Mouse (Mus musculus) lung, embryonic 14.5 days (tissue): Measurements from ENCODE around the gene Ugt1a9. TPM values are rescaled to one million over a fixed set of nuclear protein-coding genes. Genes with fewer than 3 reads are reported as not detected.

Source experiments
- ATAC-seq: fragments of 200-750 bp; cut with Nextera tagmentation; 2 replicates; pipeline ENCODE4 v1.8.0; 2017; ENCODE audit warnings: mild to moderate bottlenecking, moderate TSS enrichment, moderate library complexity; ENCODE audit not compliant: insufficient read depth
- DNase-seq: peaks from one replicate; pipeline ENCODE4 v3.0.0-alpha.2; 2015
- H3K27ac ChIP-seq: fragments of 300-500 bp; sonication (generic); 2 replicates; pipeline ENCODE4 v1.5.1; 2014; ENCODE audit warnings: low read depth, mild to moderate bottlenecking, moderate library complexity
- H3K27me3 ChIP-seq: fragments of 300-500 bp; sonication (generic); 2 replicates; pipeline ENCODE4 v1.6.1; 2014; ENCODE audit warnings: low read length, control low read depth; ENCODE audit not compliant: insufficient read depth
- H3K36me3 ChIP-seq: fragments of 300-500 bp; sonication (generic); 2 replicates; pipeline ENCODE4 v1.6.1; 2014; ENCODE audit warnings: control low read depth; ENCODE audit not compliant: insufficient read depth
- H3K4me1 ChIP-seq: fragments of 300-500 bp; sonication (generic); 2 replicates; pipeline ENCODE4 v1.6.1; 2014; ENCODE audit warnings: antibody characterized with exemption, control low read depth; ENCODE audit not compliant: insufficient read depth
- H3K4me2 ChIP-seq: fragments of 300-500 bp; sonication (generic); 2 replicates; pipeline ENCODE4 v1.6.1; 2014; ENCODE audit warnings: mild to moderate bottlenecking
- H3K4me3 ChIP-seq: fragments of 300-500 bp; sonication (generic); 2 replicates; pipeline ENCODE4 v1.5.1; 2014; ENCODE audit warnings: low read depth, low read length
- H3K9ac ChIP-seq: fragments of 300-500 bp; sonication (generic); 2 replicates; pipeline ENCODE4 v1.6.1; 2014
- H3K9me3 ChIP-seq: fragments of 300-500 bp; sonication (generic); 2 replicates; pipeline ENCODE4 v1.6.1; 2016; ENCODE audit warnings: low read depth, low read length, control low read depth
- CTCF ChIP-seq: IDR thresholded peaks from 2 replicates; pipeline ENCODE4 v1.5.1; 2016; ENCODE audit warnings: antibody characterized with exemption, low read depth
- WGBS: fragments of 180-500 bp; shearing (Covaris S2); extraction: QIAGEN DNeasy Blood & Tissue Kit; methylation state at CpG from one replicate; pipeline ENCODE4 v1.1.7; 2014; 5-methylcytosine and 5-hydroxymethylcytosine counted together
- polyA plus RNA-seq: library from polyadenylated mRNA; unstranded; fragments of >200 nt; fragmentation: Nextera tagmentation; extraction: Ambion mirVana; gene quantifications from 2 replicates; pipeline ENCODE4 v1.2.1, GENCODE M21; 2014

Gene Ugt1a9
- polyA plus RNA-seq, 1 experiment from 2014 or later: not detected

GRCm38 (mm10) chr1:88199996-88200395 is 129.4 kb downstream of the Ugt1a9 start:
- Histone ChIP-seq H3K9ac (no peak overlapping the region), H3K36me3 (no peaks in the 10 kb centered on the region), H3K27ac (no peak overlapping the region), H3K27me3 (no peaks in the 10 kb centered on the region), H3K9me3 (peaks cover 9% of the 10 kb centered on the region; the same call in 1 of the 2 replicates), H3K4me2 (no peak overlapping the region), H3K4me1 (no peaks in the 10 kb centered on the region), H3K4me3 (no peak overlapping the region)
- WGBS: 67% methylated on average over 2 of the region's 2 CpGs
- ATAC-seq: no peak
- no peak for DNase-seq
- TF ChIP-seq CTCF: no peak

DNA sequence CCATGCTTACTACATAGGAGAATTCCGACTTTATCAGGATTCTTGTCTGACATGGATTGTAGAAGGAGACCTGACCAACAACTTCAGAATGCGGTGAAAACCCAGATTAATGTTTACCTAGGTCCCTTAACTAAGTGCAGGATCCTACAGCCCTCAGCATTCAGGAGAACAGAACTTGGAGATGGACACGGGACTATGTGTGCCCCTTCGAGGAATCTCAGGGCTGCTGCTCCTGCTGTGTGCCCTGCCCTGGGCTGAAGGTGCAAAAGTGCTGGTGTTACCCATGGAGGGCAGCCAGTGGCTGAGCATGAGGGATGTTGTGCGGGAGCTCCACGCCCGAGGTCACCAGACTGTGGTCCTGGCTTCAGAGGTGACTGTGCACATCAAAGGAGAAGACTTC is 129.9 kb downstream of the Ugt1a9 start, which contains the start of gene Ugt1a2:
TSS of gene Ugt1a2 (plus strand) at position 146 of the 400 bp plus-strand sequence.
- Histone ChIP-seq H3K27me3 (no peaks in the 10 kb centered on the region), H3K9me3 (peaks cover 9% of the 10 kb centered on the region; the same call in 1 of the 2 replicates), H3K36me3 (no peaks in the 10 kb centered on the region), H3K4me2 (no peak within 1 kb of the TSS), H3K4me1 (no peaks in the 10 kb centered on the region), H3K27ac (no peak within 1 kb of the TSS), H3K9ac (no peak within 1 kb of the TSS), H3K4me3 (no peak within 1 kb of the TSS)
- no peak for TF ChIP-seq CTCF
- WGBS: 73% methylated on average over 7 of the region's 7 CpGs
- no peak for DNase-seq
- no peak for ATAC-seq

DNA sequence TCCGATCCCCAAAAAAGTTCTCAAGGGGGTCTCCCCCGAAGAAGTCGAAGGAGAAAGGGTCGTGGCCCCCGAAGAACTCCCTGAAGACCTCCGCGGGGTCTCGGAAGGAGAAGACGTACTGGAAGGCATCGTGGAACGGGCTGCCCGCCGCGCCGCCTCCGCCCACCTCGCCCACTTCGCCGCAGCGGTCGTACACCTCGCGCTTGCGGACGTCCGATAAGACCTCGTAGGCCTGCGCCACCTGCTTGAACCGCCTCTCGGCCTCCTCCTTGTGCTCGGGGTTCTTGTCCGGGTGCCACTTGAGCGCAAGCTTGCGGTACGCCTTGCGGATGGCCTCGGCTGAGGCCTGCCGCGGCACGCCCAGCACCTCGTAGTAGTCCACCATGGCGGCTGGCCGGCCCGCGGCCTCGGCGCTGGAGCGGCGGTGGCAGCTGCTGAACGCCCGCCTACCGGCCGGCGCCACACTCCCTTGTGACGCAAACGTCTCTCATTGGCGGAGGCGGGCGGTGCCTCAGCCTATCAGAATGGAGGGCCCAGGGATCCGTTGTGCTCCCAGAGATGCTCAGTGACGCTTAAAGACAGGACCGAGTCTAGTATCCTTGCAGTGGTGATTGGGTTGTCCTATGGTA is 134.8 kb downstream of the Ugt1a9 start, which contains the start of gene Dnajb3:
TSS of gene Dnajb3 (minus strand) at position 489 of the 629 bp plus-strand sequence.
- Histone ChIP-seq H3K27me3 (no peaks in the 10 kb centered on the region), H3K9me3 (peaks cover 9% of the 10 kb centered on the region; the same call in 1 of the 2 replicates), H3K9ac (peak within 1 kb of the TSS; percentile 64), H3K4me1 (no peaks in the 10 kb centered on the region), H3K4me2 (peak within 1 kb of the TSS; percentile 81), H3K4me3 (peak within 1 kb of the TSS; percentile 44), H3K36me3 (no peaks in the 10 kb centered on the region), H3K27ac (no peak within 1 kb of the TSS)
- DNase-seq (peak; percentile 90), ATAC-seq (peak; percentile 99)
- TF ChIP-seq CTCF: no peak
- 4% methylated on average over 62 of the region's 62 CpGs for WGBS

GRCm38 (mm10) chr1:88206843-88207479 is 136.4 kb downstream of the Ugt1a9 start:
- 68% methylated on average over 2 of the region's 2 CpGs for WGBS
- no peak overlapping the region for H3K4me3 ChIP-seq
- H3K9me3 ChIP-seq: peaks cover 17% of the 10 kb centered on the region
- TF ChIP-seq CTCF: no peak
- H3K4me1 ChIP-seq: no peaks in the 10 kb centered on the region
- no peak overlapping the region for H3K9ac ChIP-seq
- ATAC-seq (no peak), DNase-seq (no peak)
- no peaks in the 10 kb centered on the region for H3K36me3 ChIP-seq
- no peaks in the 10 kb centered on the region for H3K27me3 ChIP-seq
- H3K4me2 ChIP-seq: no peak overlapping the region
- no peak overlapping the region; the same call in 1 of the 2 replicates for H3K27ac ChIP-seq

GRCm38 (mm10) chr1:88211812-88212211 is 141.2 kb downstream of the Ugt1a9 start, which contains the start of gene Ugt1a1:
TSS of gene Ugt1a1 (plus strand) at chr1:88211959.
- 64% methylated on average over 8 of the region's 8 CpGs for WGBS
- Histone ChIP-seq H3K4me1 (no peaks in the 10 kb centered on the region), H3K4me3 (no peak within 1 kb of the TSS), H3K36me3 (no peaks in the 10 kb centered on the region), H3K27ac (no peak within 1 kb of the TSS), H3K4me2 (no peak within 1 kb of the TSS), H3K9me3 (peaks cover 53% of the 10 kb centered on the region), H3K27me3 (no peaks in the 10 kb centered on the region), H3K9ac (no peak within 1 kb of the TSS)
- TF ChIP-seq CTCF: no peak
- DNase-seq: no peak
- no peak for ATAC-seq

DNA sequence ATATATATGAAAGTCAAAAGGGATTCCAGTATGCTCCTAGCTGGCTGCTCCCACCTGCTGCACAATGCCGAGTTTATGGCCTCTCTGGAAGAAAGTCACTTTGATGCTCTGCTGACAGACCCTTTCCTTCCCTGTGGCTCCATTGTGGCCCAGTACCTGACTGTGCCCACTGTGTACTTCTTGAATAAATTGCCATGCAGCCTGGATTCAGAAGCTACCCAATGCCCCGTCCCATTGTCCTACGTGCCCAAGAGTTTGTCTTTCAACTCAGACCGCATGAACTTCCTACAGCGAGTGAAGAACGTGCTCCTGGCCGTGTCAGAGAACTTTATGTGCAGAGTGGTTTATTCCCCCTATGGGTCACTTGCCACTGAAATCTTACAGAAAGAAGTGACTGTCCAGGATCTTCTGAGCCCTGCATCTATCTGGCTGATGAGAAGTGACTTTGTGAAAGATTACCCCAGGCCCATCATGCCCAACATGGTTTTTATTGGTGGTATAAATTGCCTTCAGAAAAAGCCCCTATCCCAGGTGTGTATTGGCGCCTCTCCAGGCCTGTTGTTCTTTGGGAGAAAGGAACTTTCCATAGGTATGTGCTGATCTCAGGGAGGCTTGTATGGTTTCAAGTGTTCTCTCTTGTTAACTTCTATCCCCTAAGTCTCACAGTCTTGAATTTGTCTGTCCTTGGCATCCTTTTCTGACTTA is 141.9 kb downstream of the Ugt1a9 start:
- Histone ChIP-seq H3K4me3 (no peak overlapping the region), H3K9ac (no peak overlapping the region), H3K4me2 (no peak overlapping the region), H3K9me3 (peaks cover 60% of the 10 kb centered on the region), H3K4me1 (no peaks in the 10 kb centered on the region), H3K27me3 (no peaks in the 10 kb centered on the region), H3K36me3 (no peaks in the 10 kb centered on the region), H3K27ac (no peak overlapping the region)
- ATAC-seq: 0 out of 2 replicates have a peak, but pooled peaks have one; percentile 3
- DNase-seq: peak; percentile 20
- no peak for TF ChIP-seq CTCF
- 54% methylated on average over 8 of the region's 8 CpGs for WGBS

- Histone ChIP-seq H3K9ac (no peak overlapping the region), H3K27me3 (no peaks in the 10 kb centered on the region), H3K4me2 (no peak overlapping the region), H3K4me3 (no peak overlapping the region), H3K9me3 (peaks cover 62% of the 10 kb centered on the region), H3K4me1 (no peaks in the 10 kb centered on the region), H3K27ac (no peak overlapping the region), H3K36me3 (no peaks in the 10 kb centered on the region)
- 74% methylated on average over 1 of the region's 1 CpGs for WGBS
- ATAC-seq (no peak), DNase-seq (peak; percentile 11)
- TF ChIP-seq CTCF: no peak
These were observed 142.5 kb downstream of the Ugt1a9 start for GRCm38 (mm10) chr1:88213061-88213460.
